Mouse (Mus musculus) T-cell, adult 2 months (primary cell): Measurements from ENCODE around the gene Fjx1.

ENCODE experiments used
- DNase-seq: peaks from one replicate; pipeline ENCODE4 v3.0.0; 2022; ENCODE audit warnings: low spot score

Fjx1 gene

GRCm38 (mm10) chr2:102451671-102452549 lies at the start of gene Fjx1:
Gene Fjx1, minus strand, starts transcription at chr2:102452499.
- no peak for DNase-seq

- no peak for DNase-seq
Observed at GRCm38 (mm10) chr2:102500001-102500689, 47.8 kb upstream of the Fjx1 start.

GRCm38 (mm10) chr2:102480738-102481137 lies 28.4 kb upstream of the Fjx1 start:
- no peak for DNase-seq

DNA sequence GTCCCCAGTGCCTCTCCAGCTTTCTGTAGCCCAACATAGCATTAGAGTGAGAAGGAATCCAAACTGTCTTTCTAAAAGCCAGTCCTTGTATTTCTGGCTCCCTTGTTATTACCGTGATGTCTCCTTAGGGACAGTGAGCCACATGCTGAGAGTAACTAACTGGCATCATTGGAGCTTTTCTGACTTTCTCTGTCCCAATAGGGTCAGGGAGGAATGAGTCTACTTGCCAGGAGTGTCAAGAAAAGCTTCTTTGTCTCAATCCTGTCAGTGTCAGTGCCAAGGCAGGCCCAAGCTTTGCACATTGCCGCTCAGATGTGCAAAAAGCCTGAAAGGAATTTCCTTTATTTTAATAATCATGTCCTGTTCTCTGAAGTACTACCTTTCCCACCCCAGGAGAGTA lies 23.8 kb upstream of the Fjx1 start:
- DNase-seq, result no peak

GRCm38 (mm10) chr2:102468645-102469044 lies 16.3 kb upstream of the Fjx1 start:
- no peak for DNase-seq

GRCm38 (mm10) chr2:102464342-102464732 lies 12.0 kb upstream of the Fjx1 start:
- no peak for DNase-seq

DNA sequence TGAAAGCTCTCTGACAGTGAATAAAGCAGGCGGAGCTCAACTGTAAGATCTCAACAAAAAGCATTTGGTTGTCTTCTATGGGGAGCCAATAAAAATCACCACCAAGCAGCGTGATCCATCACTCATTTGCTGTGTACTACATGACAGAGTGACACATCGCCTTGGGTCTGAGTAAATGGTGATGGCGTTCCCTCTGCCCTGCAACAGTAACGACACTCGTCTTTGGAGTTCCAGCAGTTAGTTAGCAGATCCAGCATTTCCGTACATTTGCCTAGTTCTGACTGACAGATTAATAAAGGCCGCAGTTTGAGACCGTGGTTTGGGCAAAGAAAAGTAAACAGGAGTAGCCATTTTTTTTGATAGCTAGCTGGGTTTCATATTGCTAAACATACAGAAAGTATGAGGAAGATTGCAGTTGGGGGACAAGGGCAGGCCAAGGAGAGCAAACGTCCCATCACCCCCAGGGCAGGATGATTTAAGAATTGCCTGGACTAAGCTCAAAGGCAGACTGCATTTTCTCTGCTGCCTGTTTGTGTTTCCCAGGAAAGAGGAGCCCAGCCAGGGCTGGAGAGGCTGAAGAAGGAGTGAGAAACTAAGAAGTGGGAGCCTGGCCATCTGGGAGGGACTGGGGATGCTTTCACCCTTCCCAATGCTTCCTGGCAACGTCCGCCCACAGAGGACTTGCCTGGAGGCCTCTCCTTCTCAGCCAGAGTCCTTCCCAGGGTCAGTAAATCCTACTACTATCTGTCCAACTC lies 11.5 kb upstream of the Fjx1 start:
- DNase-seq, result no peak

DNA sequence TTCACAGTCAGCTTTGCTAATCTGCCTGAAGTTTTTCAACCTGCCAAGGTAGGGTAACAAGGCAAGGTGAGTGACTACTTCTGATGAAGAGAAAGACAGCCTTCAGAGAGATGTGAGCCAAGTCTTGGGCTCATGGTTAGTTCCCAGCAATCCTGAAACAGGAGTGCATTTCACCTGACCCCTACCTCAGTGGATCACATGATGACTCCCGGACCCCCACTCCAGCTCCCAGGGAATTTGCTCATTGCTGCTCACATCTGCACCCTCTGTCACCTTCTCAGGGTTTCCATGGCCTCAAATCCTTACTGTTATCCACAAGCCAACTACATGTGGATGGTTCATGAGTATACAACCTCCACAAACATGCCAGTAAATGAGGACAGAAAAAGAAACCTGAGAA lies 9.2 kb upstream of the Fjx1 start:
- DNase-seq, result no peak

DNA sequence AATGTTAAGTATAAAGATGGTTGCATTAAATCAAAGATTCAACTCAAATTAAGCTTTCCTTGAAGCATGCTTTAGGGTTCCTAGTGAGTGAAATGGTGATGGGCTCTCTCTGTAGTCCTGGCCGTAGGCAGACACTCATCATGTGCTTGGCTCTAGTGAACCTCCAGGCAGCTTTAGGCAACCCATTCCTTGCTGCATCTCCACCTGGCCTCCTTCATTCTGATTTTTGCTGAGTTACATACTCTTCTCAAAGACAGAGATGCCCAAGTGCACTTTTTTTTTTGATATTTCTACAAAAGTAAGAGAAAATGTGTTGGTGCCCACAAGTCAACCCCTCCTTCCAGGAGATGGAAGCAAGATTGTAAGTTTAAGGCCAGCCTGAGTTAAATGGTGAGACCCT lies 2.8 kb upstream of the Fjx1 start:
- DNase-seq, result no peak

- no peak for DNase-seq
Observed at GRCm38 (mm10) chr2:102453447-102453846, 1.1 kb upstream of the Fjx1 start.

GRCm38 (mm10) chr2:102450761-102451670 lies 1.3 kb downstream of the Fjx1 start:
- DNase-seq, result peak; percentile 17

DNA sequence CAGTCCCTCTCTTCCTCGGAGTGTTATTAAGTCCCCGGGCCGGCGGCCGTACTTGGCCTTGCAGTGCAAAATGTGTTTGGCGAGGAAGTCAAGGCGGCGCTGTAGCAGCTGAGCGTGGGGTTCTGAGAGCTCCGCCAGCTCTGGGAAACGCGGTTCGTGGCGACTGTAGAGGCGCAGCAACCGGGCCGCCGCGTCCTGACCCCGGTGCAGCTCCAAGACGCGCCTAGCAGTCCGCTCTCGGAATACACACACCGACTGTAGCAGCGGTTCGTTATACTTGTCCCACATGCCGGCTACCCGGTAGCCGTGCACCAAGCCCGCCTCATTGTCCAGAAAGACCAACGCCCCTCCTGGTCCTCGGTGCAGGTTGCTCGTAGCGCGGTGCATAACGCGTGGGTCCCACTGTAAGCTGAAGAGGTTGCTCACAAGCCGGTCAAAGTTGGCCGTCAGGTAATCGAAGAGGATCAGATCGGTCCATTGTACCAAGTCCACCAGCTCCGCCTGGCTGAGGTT lies 2.0 kb downstream of the Fjx1 start:
- no peak for DNase-seq

DNA sequence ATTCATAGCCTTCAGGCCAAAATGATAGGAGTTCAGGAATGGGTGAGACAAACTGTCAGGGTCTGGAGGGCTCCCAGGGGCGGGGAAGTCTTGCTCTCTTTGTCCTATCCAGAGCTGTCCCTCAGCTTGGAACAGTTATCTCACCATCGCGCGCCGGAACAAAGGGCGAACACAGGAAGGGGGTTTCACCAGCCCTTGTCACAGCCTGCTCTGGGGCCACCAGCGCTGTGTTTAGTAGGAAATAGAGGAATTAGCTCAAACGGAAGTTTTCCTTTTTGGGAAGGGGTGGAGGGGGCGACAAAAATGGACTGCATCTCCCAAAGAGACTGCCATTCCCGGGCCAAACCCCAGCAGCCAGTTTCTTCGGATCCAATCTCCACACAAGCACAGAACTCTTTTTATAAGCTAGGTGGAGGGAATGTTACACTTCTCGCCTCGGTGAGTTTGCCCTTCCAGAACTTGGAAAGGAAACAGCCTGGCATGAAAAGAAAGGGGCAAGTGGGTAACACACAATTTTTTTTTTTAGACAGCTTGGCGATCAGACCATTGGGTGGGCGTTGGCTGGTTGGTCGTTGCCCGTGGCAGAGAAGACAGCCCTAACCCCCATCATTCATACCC lies 2.6 kb downstream of the Fjx1 start:
- DNase-seq, result no peak

DNA sequence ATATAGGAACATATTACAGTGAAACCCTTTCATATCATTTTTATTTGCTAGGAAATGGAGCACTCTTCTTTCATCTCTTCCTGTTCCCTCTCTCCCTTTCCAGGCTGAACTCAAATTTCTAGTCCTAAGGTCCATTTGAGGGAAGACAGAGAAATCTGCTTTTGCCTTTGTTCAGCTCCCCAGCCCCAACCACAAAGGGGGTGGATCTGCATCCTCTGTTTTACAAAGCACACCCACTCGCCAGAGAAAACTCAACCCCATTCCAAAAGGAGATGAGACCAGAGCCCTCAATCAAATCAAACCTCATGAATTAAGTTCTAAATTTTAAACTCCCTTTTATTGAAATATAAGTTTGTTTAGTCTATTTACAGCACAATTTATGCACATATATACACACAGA lies 3.2 kb downstream of the Fjx1 start:
- no peak for DNase-seq

DNA sequence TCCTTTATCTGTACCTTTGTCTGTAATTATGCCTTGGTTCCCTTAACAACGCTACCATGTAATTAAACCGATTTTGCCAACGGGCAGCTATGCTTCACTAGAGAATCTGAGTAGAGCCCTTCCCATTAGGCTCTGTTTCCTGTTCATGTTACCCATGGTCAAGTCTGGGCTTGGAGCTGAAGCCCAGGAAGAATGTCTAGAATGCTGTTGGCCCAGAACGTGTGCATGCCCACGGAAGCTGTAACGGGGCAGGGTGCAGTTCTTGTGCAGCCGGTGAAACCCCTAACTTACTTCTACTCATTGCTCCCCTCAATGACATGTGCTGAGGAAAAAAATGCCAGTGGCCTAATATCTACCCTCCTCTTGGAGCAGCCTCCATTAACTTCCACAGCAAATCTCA lies 4.5 kb downstream of the Fjx1 start:
- no peak for DNase-seq

- no peak for DNase-seq
Observed at GRCm38 (mm10) chr2:102446851-102447250, 5.4 kb downstream of the Fjx1 start.

DNA sequence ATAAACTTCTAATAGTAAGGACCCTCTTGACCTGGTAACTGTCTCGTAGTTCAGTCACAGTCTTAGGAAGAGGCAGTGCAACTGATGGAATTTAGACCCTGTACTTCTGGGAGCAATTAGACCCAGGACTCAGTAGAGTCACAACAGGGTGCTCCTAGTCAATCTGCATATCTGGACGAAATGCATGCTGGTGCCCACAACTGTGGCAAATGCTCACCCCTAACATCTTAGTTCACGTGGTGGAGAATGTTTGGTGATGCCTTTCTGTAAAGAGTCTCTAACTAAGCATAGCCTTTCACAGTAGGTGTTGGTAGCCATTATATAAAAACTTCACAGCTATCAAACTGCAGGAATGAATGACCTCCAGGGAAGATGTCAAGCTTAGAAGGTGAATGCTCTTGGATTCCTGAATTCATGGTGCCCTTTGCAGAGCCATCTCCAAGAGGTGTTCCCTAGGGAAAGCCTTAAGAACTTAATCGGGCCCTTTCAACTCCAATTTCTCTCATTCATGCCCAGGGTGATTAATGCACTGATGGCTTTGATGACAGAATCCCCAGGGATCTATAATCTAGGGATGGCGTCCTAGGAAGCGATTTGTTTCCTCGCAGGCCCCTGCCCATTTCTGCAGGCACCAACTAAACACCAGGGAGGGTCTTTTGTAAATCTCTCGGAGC lies 14.8 kb downstream of the Fjx1 start:
- DNase-seq, result no peak

DNA sequence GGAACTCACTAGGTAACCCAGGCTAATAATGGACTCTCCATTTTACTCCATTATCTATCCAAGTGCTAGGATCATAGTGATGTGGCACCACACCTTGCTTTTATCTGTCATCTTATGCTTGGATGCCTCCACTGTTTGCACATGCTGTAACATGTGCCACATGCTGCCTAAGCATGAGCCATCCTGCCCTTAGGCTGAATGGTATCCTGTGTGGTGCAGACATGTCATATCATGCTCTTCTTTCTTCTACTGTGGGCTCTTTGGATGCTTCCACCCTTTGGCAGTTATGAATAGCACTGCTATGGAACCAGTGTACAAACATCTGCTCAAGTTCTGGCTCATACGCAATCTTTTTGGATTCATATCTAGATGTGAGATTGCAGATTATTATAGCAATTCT lies 18.4 kb downstream of the Fjx1 start:
- no peak for DNase-seq

DNA sequence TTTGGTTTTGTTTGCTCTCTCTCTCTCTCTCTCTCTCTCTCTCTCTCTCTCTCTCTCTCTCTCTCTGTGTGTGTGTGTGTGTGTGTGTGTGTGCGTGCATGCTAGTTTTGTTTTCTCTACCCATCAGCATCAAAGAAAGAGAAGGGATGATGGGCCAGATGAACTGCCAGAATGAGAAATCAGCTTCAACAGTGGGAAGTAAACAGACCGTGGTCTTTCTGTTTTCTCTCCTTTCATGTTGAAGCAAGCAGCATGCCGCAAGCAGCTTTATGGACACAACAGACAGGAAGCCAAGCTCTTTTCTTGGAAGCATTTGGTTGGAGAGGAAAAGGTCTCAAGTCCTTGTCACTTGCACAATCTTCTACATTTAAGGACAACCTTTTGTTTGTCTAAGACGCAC lies 21.2 kb downstream of the Fjx1 start:
- no peak for DNase-seq

DNA sequence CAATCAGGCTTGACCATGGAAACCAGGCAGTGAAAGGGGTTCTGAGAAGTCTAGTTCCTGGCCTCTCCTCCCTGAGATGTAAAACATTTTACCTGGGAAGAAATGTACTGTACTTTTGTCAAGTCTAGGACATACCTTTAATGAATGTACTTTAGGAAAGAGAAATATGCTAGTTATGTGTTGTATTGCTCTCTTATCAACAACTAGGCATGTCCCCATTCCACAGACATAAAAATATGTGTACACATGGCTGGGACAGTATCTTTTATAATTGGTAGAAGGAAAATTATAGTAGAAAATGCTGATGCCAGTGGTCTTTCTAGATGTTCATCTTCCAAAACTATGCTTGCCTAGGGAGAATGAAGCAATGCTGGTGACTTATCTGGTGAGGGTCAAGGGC lies 24.3 kb downstream of the Fjx1 start:
- DNase-seq, result no peak

DNA sequence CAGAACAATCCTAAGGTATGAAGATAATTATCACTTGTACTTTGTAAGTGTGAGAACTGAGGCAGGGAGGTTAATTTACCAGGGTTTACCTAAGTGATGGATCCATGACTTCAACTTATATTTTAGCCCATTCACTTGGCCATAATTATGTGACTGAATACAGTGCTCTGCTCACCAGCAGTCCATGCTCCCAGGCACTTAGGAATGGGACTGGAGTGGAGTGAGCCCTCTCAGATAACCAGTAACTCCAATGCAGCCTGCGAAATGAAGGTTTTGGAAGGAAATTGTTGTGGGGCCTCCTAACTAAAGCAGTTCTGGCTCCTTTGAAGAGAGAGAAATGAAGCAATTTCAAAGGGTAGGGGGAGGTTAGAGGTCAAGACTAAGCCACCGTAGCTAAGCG lies 25.9 kb downstream of the Fjx1 start:
- no peak for DNase-seq
